Mouse (Mus musculus) subcutaneous adipose tissue, adult 2 months (tissue): Measurements from ENCODE around the gene Zfp607a. TPM values are rescaled to one million over a fixed set of nuclear protein-coding genes. Genes with fewer than 3 reads are reported as not detected.

Experiments used
- polyA plus RNA-seq: library from polyadenylated mRNA; depleted of rRNA; stranded (reverse); fragments of >200 nt; gene quantifications from 2 replicates; pipeline ENCODE4 v1.2.3, GENCODE M21; 2012; ENCODE audit warnings: low replicate concordance; rRNA removed

Gene Zfp607a
- 0.97 and 1.5 TPM in 2 replicates for polyA plus RNA-seq

DNA sequence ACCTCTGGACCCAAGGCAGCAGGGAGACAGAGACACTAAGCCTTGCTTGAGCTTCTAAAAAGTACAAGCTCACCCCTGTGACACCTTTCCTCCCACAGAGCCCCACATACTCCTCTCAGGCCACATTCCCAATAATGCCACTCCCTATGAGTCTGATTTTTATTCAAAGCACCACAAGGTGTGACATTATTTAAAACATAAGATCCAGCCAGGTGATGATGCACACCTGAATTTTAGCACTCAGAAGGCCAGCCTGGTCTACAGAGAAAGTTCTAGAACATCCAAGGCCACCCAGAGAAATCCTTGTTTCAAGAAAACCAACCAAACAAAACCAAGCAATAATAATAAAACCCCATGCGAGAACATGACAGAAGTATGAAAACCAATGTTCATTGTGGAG, at the start of gene Zfp607a:
Gene Zfp607a (plus strand): TSS at position 301 of the 400 bp plus-strand sequence.

DNA sequence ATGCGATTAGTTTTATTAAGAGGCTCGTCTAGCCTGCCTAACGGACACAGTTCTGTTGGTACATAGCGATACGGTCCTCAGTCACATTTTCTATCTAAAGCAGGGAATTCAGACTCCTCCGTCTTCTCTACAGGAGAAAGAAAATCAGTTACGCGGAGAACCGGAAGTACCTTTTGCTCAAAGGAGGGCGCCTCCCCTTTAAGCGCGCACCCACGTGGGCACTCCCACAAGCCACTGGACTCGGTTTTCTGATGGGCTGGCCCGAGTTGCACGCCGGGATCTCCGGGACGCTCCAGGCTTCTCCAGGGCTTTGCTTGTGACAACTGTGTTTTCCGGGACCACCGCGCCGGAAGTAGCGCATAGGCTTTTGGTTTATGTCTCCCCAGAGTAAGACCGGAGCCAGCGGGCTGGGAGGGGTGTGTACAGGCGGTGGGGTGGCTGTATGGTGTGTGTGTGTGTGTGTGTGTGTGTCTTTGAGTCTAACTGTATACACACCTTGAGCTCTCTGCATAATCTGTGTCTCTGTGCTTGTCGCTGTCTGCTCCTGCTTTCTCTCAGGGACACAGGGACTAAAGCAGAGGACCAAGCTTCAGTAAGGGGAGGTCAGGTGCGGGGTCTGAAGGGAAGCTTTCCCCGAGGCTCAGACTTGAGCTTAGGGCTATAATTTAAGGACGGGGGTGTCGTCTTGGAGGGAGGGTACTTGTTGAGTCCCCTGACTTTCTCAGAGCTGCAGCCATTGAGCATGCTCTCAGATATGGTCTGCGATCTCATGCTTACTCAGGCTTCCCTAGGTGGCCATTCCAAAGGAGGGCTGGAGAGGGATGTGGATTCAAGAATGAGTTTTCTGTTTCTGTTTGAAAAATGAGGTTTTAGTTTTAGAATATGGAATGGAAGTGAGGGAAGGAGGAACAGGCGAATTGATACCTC, 18.7 kb upstream of the Zfp607a start, which contains the start of gene Zfp59:
Gene Zfp59 (plus strand): TSS at position 285 of the 927 bp plus-strand sequence.

DNA sequence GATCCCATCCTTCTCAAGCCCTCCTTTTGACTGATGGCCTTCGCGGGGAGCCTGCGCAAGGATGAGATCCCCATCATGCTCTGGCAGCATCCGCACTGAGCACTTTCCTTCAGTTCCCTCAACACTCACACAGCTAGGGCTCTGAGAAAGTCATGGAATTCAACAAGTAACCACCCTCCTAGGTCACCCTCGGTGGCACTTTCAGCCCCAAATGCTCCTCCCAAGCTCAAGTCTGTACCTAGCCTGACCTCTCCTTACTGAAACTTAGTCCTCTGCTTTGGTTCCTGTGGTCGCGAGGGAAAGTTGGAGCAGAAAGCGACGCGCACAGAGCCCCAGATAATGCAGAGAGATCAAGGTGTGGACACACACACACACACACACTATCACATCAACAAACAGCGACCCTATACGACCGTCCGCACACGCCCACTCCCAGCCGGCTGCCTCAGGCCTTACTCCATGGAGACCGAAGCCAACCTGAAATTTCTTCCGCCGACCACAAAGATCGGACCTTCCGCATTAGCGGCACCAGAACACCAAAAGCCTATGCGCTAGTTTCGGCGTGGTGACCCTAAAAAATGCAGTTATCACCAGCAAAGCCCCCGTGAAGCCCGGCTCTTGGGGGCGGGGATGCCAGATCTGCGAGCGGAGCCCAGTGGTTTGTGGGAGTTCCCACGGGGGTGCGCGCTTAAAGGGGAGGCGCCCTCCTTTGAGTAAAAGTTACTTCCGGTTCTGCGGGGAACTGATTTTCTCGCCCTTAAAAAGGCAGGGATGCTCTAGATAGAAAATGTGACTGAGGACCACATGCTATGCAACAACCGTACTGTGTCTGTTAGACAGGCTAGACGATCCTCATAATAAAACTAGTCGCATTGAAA, 71.7 kb downstream of the Zfp607a start, which contains the start of gene Zfp974:
Gene Zfp974 (minus strand): TSS at position 643 of the 878 bp plus-strand sequence.

Other genes with a start within 250 kb of the Zfp607a start
- gene Ttc9b, start 203.6 kb upstream of the Zfp607a start, polyA plus RNA-seq: not detected in 2 replicates
- 25.4 and 35.7 TPM in 2 replicates for gene Map3k10, start 182.9 kb upstream of the Zfp607a start, polyA plus RNA-seq
- 0.40 and 0.42 TPM in 2 replicates for gene Zfp607b, start 168.2 kb upstream of the Zfp607a start, polyA plus RNA-seq
- gene Zfp60, start 126.1 kb upstream of the Zfp607a start, polyA plus RNA-seq: 1.8 and 3.2 TPM in 2 replicates
- gene Zfp626, start 50.3 kb upstream of the Zfp607a start, polyA plus RNA-seq: 0.86 and 1.5 TPM in 2 replicates
- 0.57 and 1.8 TPM in 2 replicates for gene Zfp59, start 18.9 kb upstream of the Zfp607a start, polyA plus RNA-seq
- gene Zfp974, start 71.9 kb downstream of the Zfp607a start, polyA plus RNA-seq: 3.0 and 4.1 TPM in 2 replicates
- 1.8 and 2.8 TPM in 2 replicates for gene Zfp780b, start 121.6 kb downstream of the Zfp607a start, polyA plus RNA-seq
- gene Zfp850, start 156.6 kb downstream of the Zfp607a start, polyA plus RNA-seq: 0.21 and 0.37 TPM in 2 replicates
- 122 and 149 TPM in 2 replicates for gene Psmc4, start 192.6 kb downstream of the Zfp607a start, polyA plus RNA-seq
- gene Fcgbp, start 213.7 kb downstream of the Zfp607a start, polyA plus RNA-seq: 0.53 and 54.2 TPM in 2 replicates